Mouse (Mus musculus) embryonic facial prominence, embryonic 15.5 days (tissue): Measurements from ENCODE around the gene Hist1h4i. TPM values are rescaled to one million over a fixed set of nuclear protein-coding genes. Genes with fewer than 3 reads are reported as not detected.

Experiments
- ATAC-seq: fragments of 200-750 bp; cut with Nextera tagmentation; 2 replicates; pipeline ENCODE4 v1.8.0; 2017; ENCODE audit warnings: low read depth, moderate TSS enrichment; ENCODE audit not compliant: insufficient number of reproducible peaks, low FRiP score, low TSS enrichment
- H3K27ac ChIP-seq: fragments of 300-500 bp; sonication (generic); replicated peaks from 2 replicates; pipeline ENCODE4 v1.5.1; 2015; ENCODE audit warnings: mild to moderate bottlenecking, inconsistent platforms
- H3K27me3 ChIP-seq: fragments of 300-500 bp; sonication (generic); 2 replicates; pipeline ENCODE4 v1.6.1; 2015; ENCODE audit warnings: inconsistent platforms
- H3K36me3 ChIP-seq: fragments of 300-500 bp; sonication (generic); 2 replicates; pipeline ENCODE4 v1.6.1; 2015; ENCODE audit warnings: mild to moderate bottlenecking, inconsistent platforms
- H3K4me1 ChIP-seq: fragments of 300-500 bp; sonication (generic); 2 replicates; pipeline ENCODE4 v1.6.1; 2015; ENCODE audit warnings: inconsistent platforms
- H3K4me2 ChIP-seq: fragments of 300-500 bp; sonication (generic); replicated peaks from 2 replicates; pipeline ENCODE4 v1.6.1; 2015; ENCODE audit warnings: mild to moderate bottlenecking, inconsistent platforms
- H3K4me3 ChIP-seq: fragments of 300-500 bp; sonication (generic); replicated peaks from 2 replicates; pipeline ENCODE4 v1.5.1; 2015; ENCODE audit warnings: mild to moderate bottlenecking, inconsistent platforms
- H3K9ac ChIP-seq: fragments of 300-500 bp; sonication (generic); 2 replicates; pipeline ENCODE4 v1.6.1; 2015; ENCODE audit warnings: inconsistent platforms
- H3K9me3 ChIP-seq: fragments of 300-500 bp; sonication (generic); replicated peaks from 2 replicates; pipeline ENCODE4 v1.6.1; 2016; ENCODE audit warnings: inconsistent platforms
- WGBS: fragments of 180-500 bp; shearing (Covaris S2); methylation state at CpG from one replicate; pipeline ENCODE4 v1.1.7; 2015; 5-methylcytosine and 5-hydroxymethylcytosine counted together
- polyA plus RNA-seq: library from polyadenylated mRNA; unstranded; fragments of >200 nt; fragmentation: Nextera tagmentation; extraction: Ambion mirVana; gene quantifications from 2 replicates; pipeline ENCODE4 v1.2.1, GENCODE M21; 2015

Hist1h4i gene
- polyA plus RNA-seq, 1 experiment from 2014 or later, result 20.6 TPM

- H3K9ac ChIP-seq, result no peak overlapping the region
These were observed 20.2 kb downstream of the Hist1h4i start for GRCm38 (mm10) chr13:22020901-22021339.

GRCm38 (mm10) chr13:22019934-22020835, 21.0 kb downstream of the Hist1h4i start:
- Histone ChIP-seq H3K4me1 (peaks cover 8% of the 10 kb centered on the region; the same call in 1 of the 2 replicates), H3K36me3 (no peaks in the 10 kb centered on the region), H3K27me3 (peaks cover 36% of the 10 kb centered on the region), H3K27ac (no peak overlapping the region), H3K4me2 (peak overlapping the region; percentile 70), H3K9me3 (no peaks in the 10 kb centered on the region), H3K4me3 (peak overlapping the region; percentile 51), H3K9ac (peak overlapping the region; percentile 21)
- no peak for ATAC-seq
- WGBS, result under 1% methylated on average over 44 of the region's 44 CpGs

More at GRCm38 (mm10) chr13:22020901-22021339, 20.2 kb downstream of the Hist1h4i start:
- Histone ChIP-seq H3K4me2 (peak overlapping the region; percentile 70), H3K27me3 (peaks cover 31% of the 10 kb centered on the region), H3K4me3 (peak overlapping the region; percentile 51), H3K9me3 (no peaks in the 10 kb centered on the region), H3K36me3 (no peaks in the 10 kb centered on the region), H3K4me1 (peaks cover 8% of the 10 kb centered on the region; the same call in 1 of the 2 replicates), H3K27ac (no peak overlapping the region)
- WGBS, result 1% methylated on average over 8 of the region's 8 CpGs
- ATAC-seq, result no peak

- H3K4me1 ChIP-seq, result peaks cover 4% of the 10 kb centered on the region; the same call in 1 of the 2 replicates
- H3K4me2 ChIP-seq, result peak overlapping the region; percentile 28; the same call in 1 of the 2 replicates
- 15% methylated on average over 27 of the region's 27 CpGs for WGBS
- H3K4me3 ChIP-seq, result peak overlapping the region; percentile 14; the same call in 1 of the 2 replicates
- H3K27me3 ChIP-seq, result peaks cover 68% of the 10 kb centered on the region
- no peaks in the 10 kb centered on the region for H3K36me3 ChIP-seq
- peak; percentile 63; the same call in 1 of the 2 replicates for ATAC-seq
- no peak overlapping the region for H3K9ac ChIP-seq
- H3K27ac ChIP-seq, result no peak overlapping the region
- H3K9me3 ChIP-seq, result no peaks in the 10 kb centered on the region
These were observed 25.4 kb downstream of the Hist1h4i start for GRCm38 (mm10) chr13:22015479-22016450.

- H3K36me3 ChIP-seq, result no peaks in the 10 kb centered on the region
- WGBS, result 12% methylated on average over 17 of the region's 17 CpGs
- peak overlapping the region; percentile 32 for H3K4me2 ChIP-seq
- ATAC-seq, result no peak
- H3K4me1 ChIP-seq, result peaks cover 4% of the 10 kb centered on the region; the same call in 1 of the 2 replicates
- no peaks in the 10 kb centered on the region for H3K9me3 ChIP-seq
- H3K27ac ChIP-seq, result no peak overlapping the region
- peak overlapping the region; percentile 12 for H3K4me3 ChIP-seq
- peaks cover 70% of the 10 kb centered on the region for H3K27me3 ChIP-seq
- H3K9ac ChIP-seq, result no peak overlapping the region
These were observed 26.7 kb downstream of the Hist1h4i start for GRCm38 (mm10) chr13:22014411-22014845.

- no peak for ATAC-seq
- H3K36me3 ChIP-seq, result no peaks in the 10 kb centered on the region
- 12% methylated on average over 13 of the region's 13 CpGs for WGBS
- H3K27ac ChIP-seq, result no peak overlapping the region
- no peak overlapping the region for H3K4me2 ChIP-seq
- H3K4me3 ChIP-seq, result no peak overlapping the region
- H3K9ac ChIP-seq, result no peak overlapping the region
- no peaks in the 10 kb centered on the region for H3K9me3 ChIP-seq
- peaks cover 77% of the 10 kb centered on the region for H3K27me3 ChIP-seq
- peaks cover 4% of the 10 kb centered on the region; the same call in 1 of the 2 replicates for H3K4me1 ChIP-seq
These were observed 27.4 kb downstream of the Hist1h4i start for GRCm38 (mm10) chr13:22013716-22014115.

- H3K36me3 ChIP-seq, result no peaks in the 10 kb centered on the region
- no peak for ATAC-seq
- WGBS, result 26% methylated on average over 7 of the region's 7 CpGs
- H3K27ac ChIP-seq, result no peak within 1 kb of the TSS
- no peaks in the 10 kb centered on the region for H3K9me3 ChIP-seq
- H3K4me1 ChIP-seq, result peaks cover 25% of the 10 kb centered on the region
- no peak within 1 kb of the TSS for H3K4me3 ChIP-seq
- peaks cover 87% of the 10 kb centered on the region for H3K27me3 ChIP-seq
- H3K4me2 ChIP-seq, result no peak within 1 kb of the TSS
- no peak within 1 kb of the TSS for H3K9ac ChIP-seq
These were observed 31.5 kb downstream of the Hist1h4i start, which contains the start of gene Prss16 for GRCm38 (mm10) chr13:22009642-22010041. TSS of gene Prss16 (minus strand) at chr13:22009742.

- Histone ChIP-seq H3K4me3 (no peak overlapping the region), H3K9me3 (no peaks in the 10 kb centered on the region), H3K36me3 (no peaks in the 10 kb centered on the region), H3K9ac (no peak overlapping the region), H3K27ac (no peak overlapping the region), H3K27me3 (peaks cover 89% of the 10 kb centered on the region), H3K4me1 (peaks cover 21% of the 10 kb centered on the region), H3K4me2 (no peak overlapping the region)
- no peak for ATAC-seq
- 74% methylated on average over 3 of the region's 3 CpGs for whole genome bisulfite sequencing
These were observed 32.5 kb downstream of the Hist1h4i start for GRCm38 (mm10) chr13:22008707-22009106.

GRCm38 (mm10) chr13:22007872-22008271, 33.3 kb downstream of the Hist1h4i start:
- H3K9ac ChIP-seq, result no peak overlapping the region
- no peak overlapping the region for H3K27ac ChIP-seq
- no peak for ATAC-seq
- H3K36me3 ChIP-seq, result no peaks in the 10 kb centered on the region
- peaks cover 21% of the 10 kb centered on the region for H3K4me1 ChIP-seq
- 47% methylated on average over 7 of the region's 7 CpGs for WGBS
- no peak overlapping the region for H3K4me2 ChIP-seq
- H3K9me3 ChIP-seq, result no peaks in the 10 kb centered on the region
- peaks cover 92% of the 10 kb centered on the region for H3K27me3 ChIP-seq
- no peak overlapping the region for H3K4me3 ChIP-seq

- Histone ChIP-seq H3K4me3 (peak overlapping the region; percentile 56), H3K9me3 (no peaks in the 10 kb centered on the region), H3K27me3 (peaks cover 93% of the 10 kb centered on the region), H3K4me2 (peak overlapping the region; percentile 99), H3K4me1 (peaks cover 21% of the 10 kb centered on the region), H3K36me3 (no peaks in the 10 kb centered on the region), H3K9ac (no peak overlapping the region), H3K27ac (no peak overlapping the region)
- no peak for ATAC-seq
- WGBS, result 3% methylated on average over 18 of the region's 18 CpGs
These were observed 34.0 kb downstream of the Hist1h4i start for GRCm38 (mm10) chr13:22007121-22007510.

GRCm38 (mm10) chr13:22006334-22007120, 34.6 kb downstream of the Hist1h4i start:
- peak overlapping the region; percentile 99 for H3K4me2 ChIP-seq
- H3K4me3 ChIP-seq, result peak overlapping the region; percentile 56
- peaks cover 96% of the 10 kb centered on the region for H3K27me3 ChIP-seq
- ATAC-seq, result peak; percentile 80
- H3K9ac ChIP-seq, result peak overlapping the region; percentile 31; the same call in 1 of the 2 replicates
- H3K9me3 ChIP-seq, result no peaks in the 10 kb centered on the region
- H3K4me1 ChIP-seq, result peaks cover 21% of the 10 kb centered on the region
- no peak overlapping the region for H3K27ac ChIP-seq
- H3K36me3 ChIP-seq, result no peaks in the 10 kb centered on the region
- under 1% methylated on average over 38 of the region's 38 CpGs for WGBS
